Mouse (Mus musculus) left cerebral cortex, adult 9 months (tissue): ENCODE measurements around the gene Astn1.

Experiments
- DNase-seq, 2 experiments: peaks; one replicate each; pipeline ENCODE4 v3.0.0; 2022; ENCODE audit warnings: low spot score in 2 of 2

The Astn1 gene

DNA sequence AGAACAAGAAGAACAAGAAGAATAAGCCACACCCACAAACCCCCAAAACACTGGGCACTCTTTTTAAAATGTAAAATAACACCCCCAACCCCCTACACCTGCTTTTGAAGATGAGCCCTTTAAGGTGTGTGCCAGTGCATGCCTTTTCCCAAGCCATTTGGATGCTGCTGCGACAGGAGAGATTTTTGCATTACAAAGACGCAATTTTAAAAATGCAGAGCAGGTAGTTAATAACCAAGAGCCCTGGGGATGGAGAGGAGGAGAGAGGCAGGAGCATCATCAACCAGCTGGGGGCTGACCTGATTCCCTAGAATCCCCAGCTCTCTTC lies at the start of gene Astn1:
Gene Astn1, plus strand, starts transcription at position 310 of the 328 bp plus-strand sequence.
- no peak for DNase-seq

DNA sequence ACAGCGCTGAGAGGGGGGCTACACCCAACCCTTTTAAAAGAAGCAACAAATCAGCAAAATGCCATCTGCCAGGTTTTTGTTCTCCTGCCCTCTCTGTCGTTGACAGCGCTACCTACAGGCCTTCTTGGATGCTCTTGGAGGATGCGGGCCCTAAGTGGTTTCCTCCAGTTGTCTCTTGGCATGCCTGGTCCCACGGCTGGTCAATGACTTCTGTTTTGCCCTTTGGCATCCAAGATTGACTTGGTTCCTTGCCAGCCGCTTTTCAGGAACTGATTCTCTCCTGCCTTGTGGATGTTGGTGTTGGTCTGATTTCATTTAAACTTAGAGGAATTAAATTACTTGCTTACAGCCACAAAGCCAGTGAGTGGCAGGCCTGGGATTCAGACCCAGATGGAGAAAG lies 38.7 kb upstream of the Astn1 start:
- no peak for DNase-seq

DNA sequence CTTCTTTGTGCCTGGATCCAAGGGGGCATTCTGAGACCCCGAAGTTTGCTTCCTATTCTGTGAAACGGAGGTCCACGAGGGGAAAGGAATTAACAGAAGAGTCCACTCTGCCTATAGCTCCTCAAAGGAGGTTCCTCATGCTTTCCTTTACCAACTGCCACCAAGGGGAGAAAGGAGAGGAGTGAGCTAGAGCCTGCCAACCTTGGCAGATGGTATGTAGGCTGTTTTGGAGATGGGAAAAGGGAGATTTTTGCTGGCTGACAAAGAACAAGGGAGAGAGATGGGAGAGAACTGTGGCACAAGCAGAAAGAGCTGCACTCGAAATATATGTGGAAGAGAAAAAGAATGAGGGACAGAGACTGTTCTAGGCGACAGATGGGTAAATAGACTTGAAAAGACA lies 33.9 kb upstream of the Astn1 start:
- peak; percentile 59 to 81 for DNase-seq

DNA sequence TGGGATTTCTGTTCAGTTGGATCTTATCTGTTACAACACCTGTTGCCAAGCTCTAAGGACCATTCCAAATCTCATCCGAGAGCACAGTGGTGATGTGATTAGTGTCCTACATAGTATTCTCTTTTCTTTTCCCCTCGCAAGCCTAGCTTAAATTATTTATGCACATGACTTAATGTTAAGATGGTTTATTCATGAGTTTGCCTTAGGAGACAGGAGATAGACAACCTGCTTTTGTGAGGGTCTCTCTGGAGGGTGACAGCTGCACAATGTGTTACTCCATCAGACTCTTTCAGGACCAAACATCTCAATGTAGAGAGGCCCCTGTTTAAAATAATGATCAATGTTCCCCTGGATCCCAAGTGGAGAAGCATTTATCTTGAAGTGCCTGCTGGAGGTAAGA lies 33.2 kb upstream of the Astn1 start:
- DNase-seq, result no peak

DNA sequence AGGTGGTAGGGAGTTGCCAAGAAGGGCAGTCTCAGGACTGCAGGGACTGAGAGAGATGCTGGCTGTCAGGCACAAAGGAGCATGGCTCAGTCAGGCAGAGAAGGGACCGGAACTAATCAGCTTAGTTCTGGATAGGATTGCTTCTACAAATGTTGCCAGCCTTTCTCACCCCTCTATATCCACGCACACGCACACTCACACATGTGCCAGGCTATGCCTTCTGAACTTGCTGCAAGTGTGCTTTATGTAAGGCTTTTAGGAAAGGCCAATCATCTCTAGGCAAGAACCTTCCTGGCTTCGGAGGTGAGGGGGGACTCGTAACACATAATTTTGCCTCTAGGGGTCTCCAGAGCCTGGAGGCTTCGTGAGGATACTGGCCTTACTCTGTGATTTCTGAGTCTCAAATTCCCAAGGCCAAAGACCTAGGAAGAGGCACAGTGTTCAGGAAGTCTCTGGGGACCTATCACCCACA lies 18.8 kb upstream of the Astn1 start:
- no peak for DNase-seq

DNA sequence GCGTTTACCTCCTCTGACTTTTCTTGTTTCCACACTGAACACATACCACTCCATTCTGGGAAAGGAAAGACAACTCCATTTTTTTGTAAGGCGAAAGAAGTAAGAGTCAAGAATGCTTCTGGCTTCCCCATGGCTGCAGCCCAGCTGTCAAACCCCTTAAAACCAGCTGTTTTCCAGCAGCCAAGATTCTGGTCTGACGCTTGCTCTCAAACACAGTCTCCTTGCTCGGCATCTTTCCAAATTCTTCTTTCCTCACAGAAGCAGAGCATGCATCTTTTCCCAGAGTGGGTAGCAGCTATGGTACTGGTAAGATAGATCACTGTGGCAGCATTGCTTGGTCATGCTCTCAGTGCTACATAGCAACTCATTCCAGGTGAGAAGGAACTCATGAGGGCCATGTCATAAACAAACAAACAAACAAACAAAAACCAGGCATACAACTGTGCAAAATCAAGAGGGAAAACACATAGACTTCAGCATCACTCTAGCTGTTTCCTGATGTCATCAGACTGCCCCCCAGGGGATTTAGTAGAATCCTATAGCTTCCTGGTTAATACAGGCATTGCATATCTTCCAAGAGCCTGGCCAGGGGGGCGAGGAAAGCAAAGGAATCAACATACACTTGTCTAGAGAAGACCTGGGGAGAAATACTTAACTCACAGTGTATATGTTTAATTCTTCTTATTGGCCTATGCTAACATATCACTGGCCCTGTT lies 8.3 kb upstream of the Astn1 start:
- DNase-seq, result peak in 1 of 2 experiments; percentile 23

DNA sequence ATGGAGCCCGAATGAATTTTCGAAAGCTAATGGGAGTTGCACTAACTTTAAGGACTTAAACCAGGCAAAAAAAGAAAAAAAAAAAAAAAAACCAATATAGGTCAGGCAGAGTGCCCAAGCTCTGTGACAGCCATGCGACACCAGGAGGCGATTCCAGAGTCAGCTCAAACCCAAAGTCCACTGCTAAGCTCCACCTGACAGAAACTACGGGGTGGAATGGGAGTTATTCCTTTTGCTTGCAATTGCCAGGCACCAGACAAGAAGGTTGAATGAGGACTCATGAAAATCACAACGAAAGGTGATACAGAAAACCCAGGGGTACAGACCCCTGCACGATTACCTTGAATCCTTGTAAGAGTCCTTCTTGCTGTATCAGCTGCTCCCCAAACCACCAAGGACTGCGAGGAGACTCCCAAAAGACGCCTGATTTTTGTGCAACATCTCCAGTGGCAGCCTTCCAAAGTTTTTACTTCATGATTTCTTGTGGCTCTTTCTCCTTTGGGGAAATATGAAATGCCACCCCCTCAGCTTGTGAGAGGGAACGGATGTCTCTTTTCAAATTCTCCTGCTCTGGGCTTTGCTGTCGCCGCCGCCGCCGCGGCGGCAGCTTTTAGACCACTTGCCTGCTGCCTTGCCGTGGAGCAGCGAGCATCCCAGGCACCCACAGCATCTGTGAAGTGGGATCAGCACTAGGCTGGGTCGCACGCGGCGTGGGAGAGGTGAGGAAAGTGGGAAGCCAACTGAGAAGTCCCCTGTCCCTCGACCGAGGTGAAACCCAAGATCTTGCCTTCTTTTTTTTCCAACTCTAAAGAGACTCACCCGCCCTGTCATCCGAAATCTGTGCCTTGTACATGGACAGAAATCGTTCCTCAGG lies 6.7 kb upstream of the Astn1 start:
- peak in 1 of 2 experiments; percentile 64 for DNase-seq

DNA sequence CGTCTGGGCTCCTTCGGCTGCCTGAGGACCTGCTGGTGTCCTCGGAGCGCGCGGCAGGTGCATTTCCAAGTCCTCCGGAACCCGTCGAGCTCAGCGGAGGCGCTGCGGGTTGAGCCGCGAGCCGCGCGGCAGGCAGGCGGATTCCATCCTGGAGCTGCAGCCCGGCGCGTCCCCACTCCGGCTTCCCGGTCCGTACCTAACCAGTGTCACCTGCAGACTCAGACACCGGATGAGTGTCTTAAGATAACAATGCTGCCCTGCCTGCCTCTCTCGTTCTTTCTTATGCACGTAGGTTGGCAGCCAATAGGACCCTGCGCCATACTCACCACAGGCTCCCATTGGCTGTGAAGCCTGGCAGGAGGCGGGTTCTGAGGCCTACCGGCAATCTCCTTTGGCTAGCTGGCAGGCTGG lies 6.0 kb upstream of the Astn1 start, which contains the start of gene Brinp2:
Gene Brinp2, minus strand, starts transcription at position 276 of the 411 bp plus-strand sequence.
- DNase-seq, result peak; percentile 93 to 96

DNA sequence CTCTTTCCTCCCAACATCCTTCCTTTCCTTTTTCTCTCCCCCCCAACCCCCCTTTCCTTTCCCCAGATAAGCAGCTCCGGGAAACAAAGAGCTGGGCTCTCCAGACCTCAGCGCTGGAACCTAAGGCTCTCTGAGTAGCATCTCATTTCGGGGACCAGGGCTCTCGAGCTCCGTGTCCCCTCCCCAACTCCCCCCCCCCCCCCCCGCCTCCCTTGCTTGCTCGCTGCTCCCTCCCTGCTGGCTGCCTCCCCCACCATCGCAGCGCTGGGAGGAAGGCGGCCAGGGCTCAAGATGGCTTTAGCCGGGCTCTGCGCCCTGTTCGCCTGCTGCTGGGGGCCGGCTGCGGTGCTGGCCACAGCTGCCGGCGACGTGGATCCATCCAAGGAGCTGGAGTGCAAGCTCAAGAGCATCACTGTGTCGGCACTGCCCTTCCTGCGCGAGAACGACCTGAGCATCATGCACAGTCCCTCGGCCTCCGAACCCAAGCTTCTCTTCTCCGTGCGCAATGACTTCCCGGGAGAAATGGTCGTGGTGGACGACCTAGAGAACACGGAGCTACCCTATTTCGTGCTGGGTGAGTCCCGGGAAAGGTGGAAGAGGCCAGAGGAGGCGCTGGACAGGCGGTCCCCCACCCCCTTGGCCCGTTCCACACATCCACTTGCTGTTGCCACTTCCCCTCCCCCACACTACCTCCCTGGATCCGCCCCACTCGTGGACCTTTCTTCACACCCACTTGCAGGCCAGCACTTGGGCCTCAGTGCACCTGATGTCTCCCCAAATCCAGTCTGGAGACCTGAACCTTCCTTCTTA lies 424 bp downstream of the Astn1 start:
- DNase-seq, result peak in 1 of 2 experiments; percentile 38

DNA sequence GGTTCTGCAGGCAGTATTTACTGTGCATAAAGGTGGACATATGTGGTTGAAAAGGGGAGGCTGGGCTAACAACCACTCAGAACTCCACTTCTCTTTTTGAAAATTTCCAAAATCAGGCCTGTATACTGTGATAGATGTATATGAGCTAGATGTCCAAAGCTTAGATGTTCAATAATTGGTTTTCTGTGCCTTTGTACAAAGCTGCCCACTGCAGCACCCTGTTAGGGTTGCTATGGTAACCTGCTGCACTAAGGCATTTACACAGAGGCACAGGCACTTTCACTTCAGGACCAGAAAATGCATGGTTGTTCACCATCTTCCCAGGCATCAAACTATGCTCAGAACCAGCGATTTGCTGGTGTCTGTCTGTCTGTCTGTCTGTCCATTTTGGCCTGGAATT lies 2.4 kb downstream of the Astn1 start:
- peak in 1 of 2 experiments; percentile 36 for DNase-seq

DNA sequence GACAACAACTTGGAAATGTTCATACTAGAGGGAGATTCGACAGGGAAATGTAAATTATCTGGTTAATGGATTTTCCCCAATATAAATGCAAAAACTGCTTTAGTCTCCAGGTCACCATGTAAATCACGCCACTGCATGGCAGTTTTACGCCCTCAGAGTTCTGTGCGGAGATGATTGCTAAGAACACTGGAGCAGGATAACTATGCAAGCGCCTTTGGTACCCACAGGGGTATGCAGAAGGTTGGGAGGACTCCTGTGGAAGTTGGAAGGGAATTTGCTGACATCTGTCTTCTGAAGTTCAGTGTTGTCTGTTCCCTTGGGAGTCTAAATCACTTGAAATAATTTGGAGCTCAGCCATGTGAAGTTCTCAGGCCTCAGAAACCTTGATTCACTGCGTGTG lies 20.2 kb downstream of the Astn1 start:
- no peak for DNase-seq

DNA sequence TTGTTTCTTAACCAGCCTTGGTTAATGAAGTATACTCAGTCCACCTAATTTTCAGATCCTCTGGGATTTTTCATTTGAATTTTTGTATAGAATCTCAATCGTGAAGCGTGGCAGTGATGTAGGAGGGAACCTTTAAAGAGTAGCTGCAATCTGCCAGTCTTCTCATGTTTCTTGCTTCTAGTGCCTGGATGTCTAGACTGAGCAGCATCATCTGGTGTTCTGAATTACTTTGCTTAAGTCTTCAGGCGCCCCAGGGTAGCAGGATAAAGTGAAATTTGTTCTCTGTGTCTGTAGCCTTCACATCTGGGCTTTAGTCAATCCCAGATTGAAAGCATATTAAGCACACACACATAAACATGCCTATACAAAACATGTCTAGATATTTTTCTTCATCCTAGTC lies 21.1 kb downstream of the Astn1 start:
- DNase-seq, result no peak

DNA sequence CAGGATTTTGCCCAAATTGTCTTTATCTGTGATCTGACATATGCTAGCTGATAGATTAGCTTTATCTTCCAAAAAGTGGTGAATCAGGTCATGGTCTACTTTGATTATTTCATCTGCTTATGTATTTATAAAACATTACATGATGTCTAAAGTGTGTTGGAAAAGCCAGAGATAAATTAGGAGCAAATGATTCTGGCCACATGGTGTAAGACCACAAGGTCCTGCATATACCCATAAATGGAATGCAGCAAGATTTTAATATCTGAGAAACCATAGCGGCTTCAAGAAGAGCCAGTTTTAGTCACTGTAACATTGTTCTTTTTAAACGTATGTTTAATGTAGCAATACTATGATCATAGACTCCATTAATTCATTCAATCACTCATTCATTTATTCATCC lies 23.2 kb downstream of the Astn1 start:
- no peak for DNase-seq

DNA sequence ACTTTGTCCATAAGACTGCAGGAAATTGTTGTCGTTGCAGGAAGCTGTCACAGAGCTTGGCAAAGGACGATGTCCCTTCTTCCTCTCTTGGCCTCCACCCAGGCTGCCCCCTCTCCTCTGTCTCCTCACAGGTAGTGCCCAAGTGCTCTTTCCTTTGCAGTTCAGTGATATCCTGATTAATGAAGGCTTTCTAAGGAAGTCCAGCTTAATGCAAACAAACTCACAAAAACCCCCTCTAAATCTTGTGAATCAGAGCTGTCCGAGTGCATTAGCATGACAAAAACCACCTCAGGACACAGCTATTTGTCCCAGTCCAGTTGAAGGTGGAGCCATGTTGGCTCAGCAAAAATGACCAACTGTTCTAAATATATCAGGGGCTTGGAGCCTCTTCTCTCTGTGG lies 24.7 kb downstream of the Astn1 start:
- no peak for DNase-seq

DNA sequence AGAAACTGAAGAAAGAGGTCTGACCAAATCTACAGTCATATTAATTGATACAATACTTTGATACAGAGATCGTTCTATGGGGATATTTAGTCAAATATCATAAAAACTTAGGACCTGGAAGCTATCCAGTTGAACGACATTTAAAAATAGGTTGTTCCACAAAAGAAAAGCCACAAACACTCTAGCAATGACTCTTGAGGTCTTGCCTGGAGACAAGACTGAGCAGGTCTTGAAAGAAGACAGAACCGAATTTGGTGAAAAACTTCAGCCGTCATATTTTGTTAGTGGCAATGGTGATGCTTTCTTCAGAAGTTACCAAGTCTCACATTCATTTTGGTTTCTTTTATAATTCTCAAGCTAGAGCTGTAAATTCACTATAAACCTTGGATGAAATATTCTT lies 26.9 kb downstream of the Astn1 start:
- DNase-seq, result no peak

DNA sequence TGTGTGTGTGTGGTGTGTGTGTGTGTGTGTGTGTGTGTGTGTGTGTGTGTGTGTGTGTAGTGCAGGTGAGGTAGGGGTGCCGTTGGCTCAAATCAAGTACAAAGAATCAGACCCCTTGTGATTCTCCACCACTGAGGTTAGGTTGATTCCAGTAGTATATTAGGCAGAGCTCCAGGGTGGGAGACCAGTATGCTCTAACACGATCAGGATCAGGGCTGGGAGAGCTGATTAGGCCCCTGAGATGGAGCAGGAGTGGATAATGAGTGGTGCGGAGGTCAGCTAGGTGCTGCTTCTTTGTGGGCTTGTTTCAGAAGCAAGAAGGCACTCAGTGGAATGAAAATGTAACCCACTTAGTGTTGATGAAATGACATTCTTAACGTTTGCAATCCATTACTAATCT lies 28.6 kb downstream of the Astn1 start:
- no peak for DNase-seq

DNA sequence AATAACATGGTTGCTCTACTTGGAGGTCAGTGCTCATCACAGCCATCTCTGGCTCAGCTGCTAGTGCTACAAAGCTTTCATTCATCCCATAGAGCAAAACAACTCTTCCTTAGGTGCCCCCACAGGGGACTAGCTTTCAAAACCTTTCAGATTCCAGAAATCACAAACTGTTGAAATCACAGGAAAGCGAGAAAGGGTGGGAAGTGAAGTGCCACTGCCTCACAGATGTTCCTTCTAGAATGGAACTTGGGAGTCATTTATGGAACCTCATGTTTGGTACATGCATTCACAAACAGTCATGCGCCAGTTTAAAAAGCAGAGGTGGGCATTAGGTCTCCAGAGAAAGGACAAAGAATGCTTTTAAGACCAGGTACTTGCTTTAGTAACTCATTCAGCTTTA lies 35.0 kb downstream of the Astn1 start:
- DNase-seq, result no peak

DNA sequence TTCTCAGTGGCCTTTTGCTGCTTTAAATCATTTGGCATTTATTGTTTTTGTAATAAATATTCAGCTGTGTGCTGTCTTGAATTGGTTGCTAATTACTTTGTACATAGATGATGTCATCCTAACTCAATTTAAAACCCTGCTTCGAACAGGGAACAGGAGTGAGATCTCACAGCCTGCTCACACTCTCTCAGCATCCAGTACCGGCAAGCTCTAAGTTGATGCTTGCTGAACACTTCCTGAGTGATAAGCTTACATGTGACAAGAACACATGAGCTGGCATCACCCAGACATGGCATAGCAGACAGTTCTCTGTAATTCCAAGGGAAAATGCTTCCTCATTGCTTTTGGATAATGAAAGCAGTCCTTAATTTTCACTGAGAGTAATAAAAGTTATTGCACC lies 38.8 kb downstream of the Astn1 start:
- DNase-seq, result no peak

DNA sequence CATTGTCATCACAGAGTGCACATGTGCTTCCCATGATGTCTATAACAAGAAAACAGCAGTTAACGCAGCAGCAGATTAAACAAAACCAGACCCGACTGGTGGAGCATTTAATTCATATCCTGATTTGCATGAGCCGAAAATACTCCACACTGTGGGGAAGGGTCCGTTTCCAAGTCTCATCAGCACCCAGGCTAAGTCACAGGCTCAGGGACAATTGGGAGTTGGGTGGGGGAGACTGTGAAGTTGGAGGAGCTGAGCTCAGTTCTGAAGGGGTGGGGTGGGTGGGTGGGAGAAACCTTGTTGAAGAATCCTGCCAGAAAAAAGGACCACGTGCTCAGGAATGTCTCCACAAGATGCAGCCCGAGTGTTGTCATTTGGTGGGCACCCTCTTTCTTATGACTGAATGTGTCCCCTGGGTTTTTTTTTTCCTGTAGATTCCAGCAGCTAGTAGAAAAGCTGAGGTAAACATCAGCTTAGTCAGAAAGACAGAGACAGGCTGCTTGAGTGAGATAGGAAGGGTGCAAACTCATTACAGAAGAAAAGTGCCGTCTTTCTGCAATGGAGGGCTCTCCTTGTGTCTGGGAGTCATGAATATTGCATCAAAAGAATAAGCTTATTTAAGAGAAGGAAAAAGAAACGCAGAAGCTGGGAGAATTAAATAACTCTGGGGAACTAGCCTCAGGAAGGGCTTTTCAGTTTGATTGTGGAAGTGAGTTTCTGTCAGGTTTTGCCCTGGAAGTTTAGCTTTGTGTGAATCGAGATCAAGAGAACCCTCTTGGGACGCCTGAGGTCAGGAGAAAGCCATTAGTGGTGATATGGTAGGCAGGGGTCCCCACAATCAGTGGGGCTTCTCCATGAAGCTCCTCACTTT lies 44.1 kb downstream of the Astn1 start:
- no peak for DNase-seq

DNA sequence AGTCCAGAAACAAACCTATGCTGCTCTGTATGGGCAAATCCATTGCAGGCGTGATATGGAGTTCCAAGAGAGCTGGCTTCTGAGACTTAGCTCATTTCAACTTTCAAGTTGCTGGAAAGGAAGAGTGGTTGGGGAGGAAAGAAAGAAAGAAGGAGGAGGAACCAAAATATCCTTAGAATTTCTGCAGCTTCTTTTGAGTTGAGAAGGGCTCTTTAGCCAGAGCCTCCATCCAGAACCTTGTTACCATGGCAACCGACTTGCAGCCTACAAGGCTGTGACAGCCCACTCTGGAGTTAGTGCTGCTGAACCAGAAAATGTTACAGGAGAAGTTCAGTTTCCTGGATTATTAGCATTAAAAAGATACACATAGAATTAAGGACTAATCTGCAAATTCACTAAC lies 46.1 kb downstream of the Astn1 start:
- peak; percentile 50 to 60 for DNase-seq

DNA sequence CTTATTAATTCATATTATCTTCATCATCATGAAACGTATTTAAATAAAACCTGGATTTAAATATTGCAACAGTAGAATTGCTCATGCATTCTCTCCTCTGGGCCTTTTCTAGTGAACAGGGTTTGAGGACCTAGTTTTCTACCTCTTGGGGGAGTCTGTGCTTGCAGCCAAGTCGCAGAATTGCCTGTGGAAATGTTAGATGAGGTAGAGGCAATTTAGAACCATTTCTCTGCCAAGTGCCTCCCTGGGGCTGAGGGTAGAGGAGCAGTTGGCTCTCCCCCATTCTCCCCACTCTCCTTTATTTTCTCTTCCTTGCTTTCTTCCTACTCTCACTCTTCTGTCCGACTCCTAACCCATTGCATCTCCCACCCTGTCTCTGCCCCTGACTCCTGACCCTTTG lies 49.1 kb downstream of the Astn1 start:
- DNase-seq, result no peak
